Mouse (Mus musculus) adipocyte (in vitro differentiated cells): ENCODE results near the gene Cmtm8.

Experiments used
- DNase-seq: peaks from one replicate; pipeline ENCODE4 v3.0.0-alpha.2; 2016; ENCODE audit warnings: low spot score

Gene Cmtm8

GRCm38 (mm10) chr9:114821548-114822289, 22.2 kb downstream of the Cmtm8 start:
- no peak for DNase-seq

DNA sequence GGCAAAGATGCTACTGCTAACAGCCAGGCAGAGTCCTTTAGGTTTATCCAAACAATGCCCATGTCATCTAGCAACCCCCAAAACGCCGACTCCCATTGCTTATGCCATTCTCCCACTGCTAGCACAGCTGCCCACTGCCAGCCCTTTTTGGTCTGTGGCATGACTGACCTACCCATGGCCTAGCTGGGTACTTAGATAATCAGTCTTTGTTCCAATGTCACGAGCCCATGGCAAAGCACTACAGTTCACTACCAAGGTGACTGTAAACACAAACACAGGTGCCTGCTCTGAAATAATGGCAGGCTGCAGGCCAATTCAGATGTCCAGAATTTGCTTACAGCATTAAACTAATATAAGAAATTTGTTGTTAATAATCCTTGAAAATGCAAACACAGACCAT, 25.0 kb downstream of the Cmtm8 start:
- no peak for DNase-seq

DNA sequence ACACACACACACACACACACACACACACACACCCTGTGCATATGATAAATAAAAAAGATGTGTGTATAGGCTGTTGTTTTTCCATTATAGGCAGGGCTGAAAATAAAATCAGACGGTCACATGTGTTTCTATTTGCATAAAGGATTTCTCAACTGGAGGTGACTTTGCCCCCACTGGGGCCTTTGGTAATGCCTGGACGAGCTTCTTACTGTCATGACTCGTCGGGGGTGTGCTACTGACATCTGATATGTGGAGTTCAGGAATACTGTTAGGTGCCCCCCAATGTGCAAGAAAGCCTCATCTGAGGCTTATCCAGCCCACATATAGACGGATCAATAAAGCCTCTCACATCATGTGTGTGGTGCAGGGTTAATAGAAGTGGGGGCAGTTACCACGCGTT, 26.9 kb downstream of the Cmtm8 start:
- peak; percentile 16 for DNase-seq

DNA sequence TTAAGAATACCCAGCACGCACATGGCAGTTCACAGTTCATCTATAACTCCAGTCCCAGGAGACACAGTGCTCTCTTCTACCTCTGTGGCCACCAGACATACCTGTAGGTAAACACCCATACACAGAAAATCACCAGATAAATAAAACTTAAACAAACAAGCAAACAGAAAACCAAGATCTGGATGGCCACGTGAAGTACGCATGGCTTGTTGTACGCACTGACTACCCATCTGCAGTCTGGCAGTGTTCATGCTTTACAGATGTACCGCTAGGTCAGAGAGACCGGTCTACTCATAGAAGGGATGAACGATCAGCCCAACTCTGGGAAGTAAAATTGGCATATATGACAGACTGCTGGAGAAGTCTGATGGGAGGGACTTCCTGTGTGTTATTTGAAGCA, 27.8 kb downstream of the Cmtm8 start:
- no peak for DNase-seq

DNA sequence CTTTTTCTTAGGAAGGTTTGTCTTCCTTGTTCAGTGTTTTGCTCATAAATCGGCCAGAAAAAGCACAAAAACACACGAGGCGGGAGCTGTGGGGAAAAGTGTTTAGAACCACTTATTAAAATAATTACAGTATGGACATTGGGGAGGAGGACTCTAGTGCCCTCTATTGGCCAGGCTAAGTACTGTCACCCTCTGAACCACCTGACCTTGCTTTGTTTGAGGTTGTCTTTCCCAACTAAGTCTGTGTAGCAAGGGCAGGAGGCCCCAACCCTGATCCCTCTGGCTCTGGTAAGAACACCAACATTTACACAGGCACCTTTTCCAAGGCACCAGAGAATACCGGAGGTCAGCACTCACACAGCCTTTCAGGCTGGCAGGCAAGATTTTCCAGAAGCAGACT, 28.6 kb downstream of the Cmtm8 start:
- peak; percentile 51 for DNase-seq

DNA sequence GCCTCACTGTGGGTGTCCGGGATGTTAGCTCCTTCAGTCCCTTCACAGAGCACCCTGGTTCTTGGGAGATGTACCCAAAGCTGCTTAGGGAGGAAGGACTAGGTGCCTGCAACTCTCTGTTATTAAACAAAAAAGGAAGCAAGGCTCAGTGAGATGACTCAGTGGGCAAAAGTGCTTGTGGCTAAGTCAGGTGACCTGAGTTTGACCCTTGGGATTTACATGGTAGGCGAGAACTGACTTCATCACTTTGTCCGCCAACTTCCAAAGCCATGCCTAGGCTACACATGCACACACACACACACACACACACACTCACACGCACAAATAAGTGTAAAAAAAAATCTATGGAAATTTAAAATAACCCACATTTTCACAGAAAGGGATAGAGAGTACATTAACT, 32.0 kb downstream of the Cmtm8 start:
- no peak for DNase-seq

- no peak for DNase-seq
Measured at GRCm38 (mm10) chr9:114810837-114811236, 33.1 kb downstream of the Cmtm8 start.

DNA sequence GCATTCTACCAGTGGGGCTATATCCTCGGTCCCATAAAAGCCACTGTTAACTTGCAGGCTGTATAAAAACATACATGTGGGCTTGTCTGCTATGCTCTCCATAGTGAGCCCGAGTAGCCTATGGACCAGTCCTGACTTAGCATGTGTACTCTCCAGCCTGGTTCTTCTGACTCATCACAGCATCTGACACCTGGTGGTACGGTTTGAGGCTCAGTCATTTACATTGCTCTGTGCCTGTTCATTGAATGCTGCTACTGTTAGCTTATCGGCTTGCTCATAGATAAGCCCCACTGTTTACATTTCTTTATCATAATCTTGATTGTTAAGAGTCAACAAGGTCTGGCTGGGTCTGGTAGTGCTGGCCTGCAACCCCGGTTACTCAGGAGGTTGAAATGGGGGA, 35.3 kb downstream of the Cmtm8 start:
- no peak for DNase-seq

GRCm38 (mm10) chr9:114807261-114807660, 36.7 kb downstream of the Cmtm8 start:
- DNase-seq, result no peak

GRCm38 (mm10) chr9:114805151-114805671, 38.7 kb downstream of the Cmtm8 start:
- DNase-seq, result peak; percentile 4

- DNase-seq, result peak; percentile 66
Measured at GRCm38 (mm10) chr9:114802191-114802590, 41.8 kb downstream of the Cmtm8 start.

DNA sequence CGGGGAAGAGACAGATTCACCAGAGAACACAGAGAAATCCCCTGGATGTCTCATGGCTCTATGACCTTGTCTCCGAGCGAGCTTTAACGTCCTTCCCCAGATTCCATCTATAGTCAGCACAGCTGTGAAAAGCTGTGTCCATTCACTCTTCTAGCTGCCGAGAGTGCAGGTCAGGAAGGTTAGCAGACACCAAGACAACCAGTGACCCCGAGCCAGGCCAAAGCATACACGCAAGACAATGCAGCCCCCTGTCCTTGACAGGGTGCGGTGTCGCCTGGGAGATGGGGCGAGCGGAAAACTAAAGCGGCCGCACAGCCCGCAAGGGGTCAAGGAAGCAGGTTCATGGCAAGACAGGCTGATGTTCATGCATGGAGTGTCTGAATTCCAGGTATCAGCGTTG, 42.7 kb downstream of the Cmtm8 start:
- no peak for DNase-seq

DNA sequence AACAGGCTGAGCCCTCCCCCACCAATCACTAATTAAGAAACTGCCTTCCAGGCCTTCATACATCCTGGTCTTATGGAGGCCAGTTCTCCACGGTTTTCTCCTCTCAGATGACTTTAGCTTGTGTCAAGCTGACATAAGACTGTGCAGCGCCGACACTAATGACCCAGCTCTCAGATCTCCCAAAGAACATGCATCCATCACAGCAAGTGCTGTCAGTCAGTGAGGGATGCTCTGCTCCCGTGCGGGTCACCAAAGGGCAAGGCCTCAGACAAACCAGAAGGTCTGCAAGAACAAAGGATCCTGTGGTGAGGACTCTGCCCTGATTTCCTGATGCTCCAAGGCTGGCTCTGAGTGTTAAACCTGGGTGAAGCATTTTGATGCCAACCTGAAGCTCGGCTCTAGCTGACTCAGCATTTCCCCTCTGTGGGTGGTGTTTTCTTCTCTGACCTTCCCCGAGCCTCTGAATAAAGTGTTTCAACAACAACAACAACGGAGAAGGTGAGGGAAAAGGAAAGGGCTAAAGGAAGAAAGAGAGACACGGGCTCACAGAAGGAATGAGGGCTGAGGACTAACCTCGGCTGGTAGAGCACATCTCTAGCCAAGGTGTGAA, 44.4 kb downstream of the Cmtm8 start:
- no peak for DNase-seq

- no peak for DNase-seq
Measured at GRCm38 (mm10) chr9:114798845-114799244, 45.1 kb downstream of the Cmtm8 start.

DNA sequence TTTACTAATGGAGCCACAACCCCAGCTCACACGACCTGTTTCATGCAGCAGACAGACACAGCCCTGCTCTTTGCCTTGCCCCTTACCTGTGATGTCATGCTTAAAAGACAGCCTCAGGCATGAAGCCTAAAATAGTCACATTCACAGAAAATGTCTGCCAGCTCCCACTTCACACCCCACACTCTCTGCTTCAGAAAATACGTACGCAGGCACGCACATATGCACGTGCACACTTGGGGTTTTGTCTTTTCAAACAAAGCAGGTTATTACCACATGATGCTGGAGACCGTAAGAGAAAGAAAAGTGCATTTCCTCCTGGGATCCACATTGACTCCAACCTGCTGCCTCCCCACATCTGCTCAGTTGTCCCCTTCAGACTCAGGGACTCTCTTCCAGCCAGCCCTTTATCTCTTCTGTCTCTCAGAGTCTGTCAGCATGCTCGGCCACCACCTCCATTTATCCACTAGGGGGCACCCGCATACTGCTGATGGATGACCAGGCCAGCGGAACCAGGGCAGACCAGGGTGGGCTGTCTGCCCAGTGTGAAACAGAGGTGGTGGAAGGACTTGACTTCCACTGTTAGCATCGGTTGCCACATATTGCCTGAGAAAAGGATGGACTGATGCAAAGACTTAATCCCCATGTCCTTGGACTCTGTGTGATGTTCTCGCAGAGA, 46.5 kb downstream of the Cmtm8 start:
- peak; percentile 80 for DNase-seq

DNA sequence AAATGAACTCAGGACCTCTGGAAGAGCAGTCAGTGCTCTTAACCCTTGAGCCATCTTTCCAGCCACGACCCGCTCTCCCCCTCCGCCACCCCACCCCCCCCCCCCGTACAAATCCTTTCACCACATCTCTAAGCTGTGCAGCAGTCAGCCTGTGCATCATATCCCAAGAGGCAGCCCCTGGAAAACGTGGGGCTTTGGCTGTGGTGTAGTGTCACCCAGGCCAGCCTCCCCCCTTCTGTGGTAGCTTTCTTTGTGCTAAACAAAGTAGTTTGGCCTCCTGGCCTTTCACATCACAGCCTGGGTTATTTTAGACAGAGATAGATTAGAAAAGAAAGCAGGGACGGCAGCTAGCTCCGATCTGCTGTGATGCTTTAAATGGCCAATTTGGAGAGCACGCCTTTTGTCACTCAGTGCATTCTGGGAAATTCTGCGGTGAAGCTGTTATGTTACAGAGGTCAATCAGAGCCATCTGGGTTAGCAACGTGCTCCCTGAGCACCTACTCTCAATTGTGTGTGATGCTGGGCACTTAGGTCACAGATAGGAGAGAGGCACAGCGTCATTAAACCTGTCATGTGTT, 47.4 kb downstream of the Cmtm8 start:
- no peak for DNase-seq

DNA sequence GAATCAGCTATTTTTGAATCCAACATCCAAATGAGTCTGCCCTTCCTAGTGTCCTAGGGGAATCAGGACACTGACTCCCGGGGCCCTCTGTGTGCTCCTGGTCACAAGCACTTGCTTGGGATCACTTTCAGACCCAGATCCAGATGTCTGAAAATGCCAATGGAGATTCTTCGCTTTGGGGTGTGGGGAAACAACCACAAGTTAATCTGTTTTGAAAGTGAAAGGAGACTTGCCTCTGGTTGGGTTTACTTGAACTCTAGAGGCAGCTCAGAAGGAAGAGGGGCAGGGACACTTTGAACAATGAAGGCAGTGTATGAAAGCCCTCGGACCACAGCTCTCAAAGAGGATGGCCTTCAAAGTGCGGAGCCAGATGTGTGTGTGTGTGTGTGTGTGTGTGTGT, 49.5 kb downstream of the Cmtm8 start:
- DNase-seq, result peak; percentile 7

DNA sequence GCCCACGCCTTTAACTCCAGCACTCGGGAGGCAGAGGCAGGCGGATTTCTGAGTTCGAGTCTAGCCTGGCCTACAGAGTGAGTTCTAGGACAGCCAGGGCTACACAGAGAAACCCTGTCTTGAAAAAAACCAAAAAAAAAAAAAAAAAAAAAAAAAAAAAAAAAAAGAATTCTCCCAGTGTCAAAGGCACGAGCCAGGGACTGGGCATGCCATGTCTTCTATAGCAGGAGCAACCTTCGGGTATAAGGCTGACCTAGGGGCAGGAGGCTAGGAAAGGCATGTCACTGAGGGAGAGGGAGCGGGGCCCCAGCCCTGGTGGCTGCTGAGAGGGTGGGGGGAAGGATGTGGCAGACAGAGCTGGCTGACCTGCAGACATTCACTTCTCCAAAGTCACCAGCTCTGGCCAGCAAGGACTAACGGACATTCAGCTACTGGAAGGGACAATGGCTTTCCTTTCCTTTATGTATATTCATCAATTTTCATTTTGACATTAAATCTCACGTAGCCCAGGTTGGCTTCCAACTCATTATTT, 50.1 kb downstream of the Cmtm8 start:
- no peak for DNase-seq

DNA sequence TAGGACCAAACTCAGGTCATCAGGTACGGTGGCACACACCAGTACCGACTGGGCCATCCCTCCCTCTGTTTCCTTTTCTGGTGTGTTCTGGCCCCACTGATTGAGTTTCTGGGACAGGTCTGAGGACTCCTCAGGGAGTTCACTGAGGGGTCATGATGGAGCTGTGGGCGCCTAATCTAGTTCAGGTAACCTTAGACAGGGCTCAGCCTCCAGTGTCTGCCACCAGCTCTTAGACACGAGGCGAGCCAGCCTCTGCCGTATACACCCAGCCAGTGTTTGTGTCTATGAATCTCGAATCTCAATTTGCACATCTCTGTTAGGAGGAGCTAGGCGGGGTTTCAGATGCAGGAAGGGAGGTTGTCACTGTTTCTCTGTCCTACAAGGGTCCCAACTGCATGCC, 54.0 kb downstream of the Cmtm8 start:
- no peak for DNase-seq

- no peak for DNase-seq
Measured at GRCm38 (mm10) chr9:114789557-114789956, 54.4 kb downstream of the Cmtm8 start.

DNA sequence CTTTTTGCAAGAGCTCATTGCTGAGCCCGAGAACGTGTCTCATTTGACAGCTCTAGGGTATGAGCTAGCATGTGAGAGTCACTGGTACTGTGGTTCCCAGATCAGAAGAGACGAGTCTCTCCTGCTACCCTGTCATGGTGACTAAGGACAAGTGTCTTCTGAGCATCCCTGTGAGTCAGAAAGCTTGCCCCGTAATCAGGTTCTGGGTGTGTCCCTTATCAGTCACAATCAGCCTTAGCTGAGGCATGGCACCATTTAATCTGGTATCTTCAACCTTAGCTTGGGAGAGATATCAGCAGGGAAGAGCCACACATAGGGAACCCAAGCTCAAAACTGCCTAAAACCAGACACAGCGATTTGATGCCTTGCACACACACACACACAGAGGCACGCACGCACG, 55.3 kb downstream of the Cmtm8 start:
- no peak for DNase-seq

DNA sequence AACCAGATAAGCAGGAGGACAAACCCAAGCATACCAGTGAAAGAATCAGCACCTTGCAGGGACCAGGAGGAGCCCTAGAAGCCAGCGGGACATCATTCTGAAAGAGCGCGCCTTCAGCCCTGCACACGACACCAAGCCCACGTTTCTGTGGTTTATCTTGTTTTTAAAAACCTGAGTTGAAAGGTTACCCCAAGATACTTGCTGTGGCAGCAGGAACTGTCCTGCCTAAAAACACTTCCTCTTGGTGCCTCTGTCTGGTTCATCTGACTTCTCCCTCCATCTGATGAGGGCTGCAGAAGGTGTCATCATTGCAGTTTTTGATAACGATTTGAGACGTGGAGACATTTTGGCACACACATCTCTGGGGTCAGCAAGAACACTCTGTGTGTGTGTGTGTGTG, 56.2 kb downstream of the Cmtm8 start:
- DNase-seq, result no peak

DNA sequence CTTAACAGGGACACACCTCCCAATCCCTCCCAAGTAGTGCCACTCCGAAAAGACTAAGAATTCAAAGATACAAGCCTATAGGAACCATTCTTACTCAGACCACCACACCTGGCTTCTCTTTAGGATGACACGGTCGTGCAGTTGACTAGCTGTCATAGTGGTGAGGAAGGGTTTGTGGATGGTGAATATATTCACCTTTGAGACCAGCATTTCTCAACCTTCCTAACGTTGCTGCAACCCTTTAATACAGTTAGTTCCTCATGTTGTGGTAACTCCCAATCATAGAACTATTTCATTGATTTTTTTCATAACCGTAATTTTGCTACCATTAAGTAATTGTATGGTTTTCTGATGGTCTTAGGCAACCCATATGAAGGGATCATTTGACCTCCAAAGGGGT, 56.8 kb downstream of the Cmtm8 start:
- DNase-seq, result no peak
